Mouse (Mus musculus) adrenal gland, adult (tissue): Measurements from ENCODE around the gene Nbas.

Experiments used
- DNase-seq, 2 experiments: peaks; one replicate each; pipeline ENCODE4 v3.0.0; 2022 to 2023; ENCODE audit warnings: low spot score in 1 of 2; ENCODE audit not compliant: inconsistent age in 2 of 2

Nbas gene

GRCm38 (mm10) chr12:13268826-13269449 is at the start of gene Nbas:
TSS of gene Nbas (plus strand) at chr12:13269133.
- DNase-seq, result peak; percentile 88 to 96

- no peak for DNase-seq
Observed at GRCm38 (mm10) chr12:13242453-13242852, 26.5 kb upstream of the Nbas start.

- DNase-seq, result peak; percentile 80 to 92
Observed at GRCm38 (mm10) chr12:13248691-13249572, 20.0 kb upstream of the Nbas start, which contains the start of gene Ddx1. TSS of gene Ddx1 (minus strand) at chr12:13249213.

- DNase-seq, result no peak
Observed at GRCm38 (mm10) chr12:13249573-13249919, 19.4 kb upstream of the Nbas start.

- DNase-seq, result peak in 1 of 2 experiments; percentile 30
Observed at GRCm38 (mm10) chr12:13255068-13255467, 13.9 kb upstream of the Nbas start.

GRCm38 (mm10) chr12:13255701-13256100 is 13.2 kb upstream of the Nbas start:
- no peak for DNase-seq

GRCm38 (mm10) chr12:13268412-13268811 is 521 bp upstream of the Nbas start:
- no peak for DNase-seq

- peak in 1 of 2 experiments; percentile 33 for DNase-seq
Observed at GRCm38 (mm10) chr12:13269570-13270390, 847 bp downstream of the Nbas start.

- no peak for DNase-seq
Observed at GRCm38 (mm10) chr12:13291453-13291852, 22.5 kb downstream of the Nbas start.

- DNase-seq, result peak; percentile 15 to 72
Observed at GRCm38 (mm10) chr12:13293421-13293881, 24.5 kb downstream of the Nbas start.

- no peak for DNase-seq
Observed at GRCm38 (mm10) chr12:13303037-13303436, 34.1 kb downstream of the Nbas start.

GRCm38 (mm10) chr12:13313966-13314365 is 45.0 kb downstream of the Nbas start:
- DNase-seq, result no peak

GRCm38 (mm10) chr12:13314384-13314783 is 45.5 kb downstream of the Nbas start:
- no peak for DNase-seq

GRCm38 (mm10) chr12:13315081-13315480 is 46.1 kb downstream of the Nbas start:
- no peak for DNase-seq

- DNase-seq, result no peak
Observed at GRCm38 (mm10) chr12:13342535-13342934, 73.6 kb downstream of the Nbas start.

- DNase-seq, result no peak
Observed at GRCm38 (mm10) chr12:13356201-13356600, 87.3 kb downstream of the Nbas start.

GRCm38 (mm10) chr12:13356769-13357168 is 87.8 kb downstream of the Nbas start:
- DNase-seq, result no peak

GRCm38 (mm10) chr12:13357229-13357628 is 88.3 kb downstream of the Nbas start:
- no peak for DNase-seq

- no peak for DNase-seq
Observed at GRCm38 (mm10) chr12:13358849-13359248, 89.9 kb downstream of the Nbas start.

- no peak for DNase-seq
Observed at GRCm38 (mm10) chr12:13360183-13360811, 91.4 kb downstream of the Nbas start.

- DNase-seq, result no peak
Observed at GRCm38 (mm10) chr12:13381580-13381979, 112.6 kb downstream of the Nbas start.
